Mouse (Mus musculus) bone marrow, adult 2 months (tissue): ENCODE results near the gene Ankrd13b.

Experiments
- CTCF ChIP-seq: fragments of 200-500 bp; IDR thresholded peaks from 2 replicates; pipeline ENCODE4 v1.5.1; 2011; ENCODE audit warnings: low read length, control low read depth; ENCODE audit not compliant: control insufficient read depth, insufficient read depth
- POLR2A ChIP-seq: fragments of 200-500 bp; IDR thresholded peaks from 2 replicates; pipeline ENCODE4 v1.6.1; 2011; ENCODE audit warnings: low read depth, mild to moderate bottlenecking, control low read depth, low read length, borderline replicate concordance; ENCODE audit not compliant: control insufficient read depth

DNA sequence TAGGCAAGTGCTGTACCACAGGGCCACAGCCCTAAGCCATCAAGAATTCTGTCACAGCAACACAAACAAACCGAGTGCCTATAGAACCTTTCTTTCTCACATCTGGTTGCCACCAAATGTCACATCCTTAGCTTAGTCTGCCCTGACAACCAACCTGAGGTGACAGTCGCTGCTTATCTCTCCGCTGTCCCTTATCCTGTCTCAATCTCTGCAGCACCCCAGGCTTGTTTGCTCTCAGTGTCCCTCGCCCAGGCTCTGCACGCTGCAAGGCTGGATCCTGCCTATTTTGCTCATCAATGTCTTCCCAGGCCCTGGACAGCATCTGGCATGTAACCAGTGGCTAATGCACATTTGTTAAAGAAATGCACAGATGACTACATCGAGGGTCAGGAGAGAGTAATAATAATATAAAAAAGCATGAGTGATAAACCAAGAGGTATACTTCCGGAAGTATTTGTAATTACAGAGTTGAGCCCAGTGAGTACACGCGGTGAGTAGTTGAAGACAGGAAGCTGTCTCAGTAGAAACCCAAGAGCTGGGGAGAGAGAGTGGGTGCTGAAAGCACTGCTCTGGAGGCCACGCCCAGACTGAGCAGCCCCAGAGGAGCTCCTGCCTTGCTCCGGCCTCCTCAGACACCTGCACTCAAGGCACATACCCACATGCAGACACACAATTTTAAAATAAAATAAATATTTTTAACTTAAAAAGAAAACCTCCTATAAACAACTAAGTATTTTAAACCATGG, 5.8 kb downstream of the Ankrd13b start:
- no peak for TF ChIP-seq CTCF
- TF ChIP-seq POLR2A = no peak
